Mouse (Mus musculus) hindbrain, embryonic 10.5 days (tissue): ENCODE measurements around the gene Hcrtr1. TPM values are rescaled to one million over a fixed set of nuclear protein-coding genes. Genes with fewer than 3 reads are reported as not detected.

Experiments used
- DNase-seq: peaks from one replicate; pipeline ENCODE4 v3.0.0-alpha.2; 2017; ENCODE audit warnings: low spot score
- H3K27ac ChIP-seq: fragments of 300-500 bp; sonication (generic); 2 replicates; pipeline ENCODE4 v1.5.1; 2016; ENCODE audit warnings: mild to moderate bottlenecking, moderate library complexity
- H3K27me3 ChIP-seq: fragments of 300-500 bp; sonication (generic); 2 replicates; pipeline ENCODE4 v1.6.1; 2016; ENCODE audit warnings: mild to moderate bottlenecking; ENCODE audit not compliant: poor library complexity, insufficient read depth, severe bottlenecking
- H3K36me3 ChIP-seq: fragments of 300-500 bp; sonication (generic); 2 replicates; pipeline ENCODE4 v1.6.1; 2016; ENCODE audit warnings: mild to moderate bottlenecking, moderate library complexity
- H3K4me1 ChIP-seq: fragments of 300-500 bp; sonication (generic); replicated peaks from 2 replicates; pipeline ENCODE4 v1.6.1; 2016; ENCODE audit warnings: mild to moderate bottlenecking
- H3K4me3 ChIP-seq: fragments of 300-500 bp; sonication (generic); 2 replicates; pipeline ENCODE4 v1.5.1; 2016; ENCODE audit warnings: mild to moderate bottlenecking, moderate library complexity
- H3K9me3 ChIP-seq: fragments of 300-500 bp; sonication (generic); 2 replicates; pipeline ENCODE4 v1.6.1; 2016; ENCODE audit warnings: mild to moderate bottlenecking, moderate library complexity
- WGBS: fragments of 180-500 bp; shearing (Covaris S2); methylation state at CpG from one replicate; pipeline ENCODE4 v1.1.7; 2016; 5-methylcytosine and 5-hydroxymethylcytosine counted together
- polyA plus RNA-seq: library from polyadenylated mRNA; unstranded; fragments of >200 nt; fragmentation: Nextera tagmentation; extraction: Ambion mirVana; gene quantifications from 2 replicates; pipeline ENCODE4 v1.2.1, GENCODE M21; 2016

Hcrtr1 gene
- polyA plus RNA-seq, result 0.81 and 0.85 TPM in 2 replicates

DNA sequence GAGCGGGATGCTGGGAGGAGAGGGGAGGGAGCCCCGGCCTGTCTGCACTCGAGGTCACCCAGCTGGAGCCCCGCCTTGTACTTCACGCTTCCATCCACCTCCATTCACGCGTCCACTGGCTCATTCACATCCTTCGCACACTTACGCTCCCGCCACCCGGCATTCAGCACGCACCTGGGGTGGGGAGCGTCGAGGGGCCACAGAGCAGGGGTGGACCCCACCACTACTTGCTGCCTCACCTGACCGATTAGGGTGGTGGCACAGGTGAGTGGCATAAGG lies at the start of gene Hcrtr1:
Gene Hcrtr1, minus strand, starts transcription at position 146 of the 279 bp plus-strand sequence.
- Histone ChIP-seq H3K9me3 (no peaks in the 10 kb centered on the region), H3K27me3 (peaks cover 87% of the 10 kb centered on the region), H3K4me1 (peaks cover 39% of the 10 kb centered on the region), H3K36me3 (no peaks in the 10 kb centered on the region), H3K4me3 (peak within 1 kb of the TSS; percentile 60), H3K27ac (peak within 1 kb of the TSS; percentile 59)
- WGBS, result 1% methylated on average over 13 of the region's 15 CpGs
- DNase-seq, result no peak

DNA sequence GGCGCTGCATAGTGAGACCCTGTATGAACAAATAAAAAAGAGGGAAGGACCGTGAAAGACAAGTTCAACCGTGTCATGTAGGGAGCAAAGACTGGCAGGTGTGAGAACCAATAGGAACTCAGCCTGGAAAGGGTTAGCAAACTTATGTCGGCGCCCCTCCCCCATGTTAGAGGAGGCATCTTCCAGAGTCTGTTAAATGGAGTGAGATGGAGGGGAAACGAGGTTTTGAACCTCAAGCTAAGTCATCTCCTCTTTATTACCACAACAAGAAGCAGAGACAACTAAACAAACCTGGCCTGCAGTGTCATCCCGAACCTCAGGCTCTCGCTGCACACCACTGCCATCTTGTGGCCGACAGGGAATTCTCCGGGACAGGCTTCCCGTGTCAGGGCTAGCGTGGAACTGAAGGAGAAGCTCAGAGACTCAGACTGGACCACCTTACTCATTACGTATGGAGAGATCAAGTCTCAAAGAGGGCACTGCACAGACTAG lies 49.7 kb upstream of the Hcrtr1 start:
- no peaks in the 10 kb centered on the region for H3K36me3 ChIP-seq
- H3K27ac ChIP-seq, result no peak overlapping the region
- no peaks in the 10 kb centered on the region for H3K9me3 ChIP-seq
- peak overlapping the region; percentile 30 for H3K4me3 ChIP-seq
- no peaks in the 10 kb centered on the region; the same call in 1 of the 2 replicates for H3K4me1 ChIP-seq
- peaks cover 4% of the 10 kb centered on the region; the same call in 1 of the 2 replicates for H3K27me3 ChIP-seq
- DNase-seq, result peak; percentile 83
- 2% methylated on average over 13 of the region's 13 CpGs for WGBS

DNA sequence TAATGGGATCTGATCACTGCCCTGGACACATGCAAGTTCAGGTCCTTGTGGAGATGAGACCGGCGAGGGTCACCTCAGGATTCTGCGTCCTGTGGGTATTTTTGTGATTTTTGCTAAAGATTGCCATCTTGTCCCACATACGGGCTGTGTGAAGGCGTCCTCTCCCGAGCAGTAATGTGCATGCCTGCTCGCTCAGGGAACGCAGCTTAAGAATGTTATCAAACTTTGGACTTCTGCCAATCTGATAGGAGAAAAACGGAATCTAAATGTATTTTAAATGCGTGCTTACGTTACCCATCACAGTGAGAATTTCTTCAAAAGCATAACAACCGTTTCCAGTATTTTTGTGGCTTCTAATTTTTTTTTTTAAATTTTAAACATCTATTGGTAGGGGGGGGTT lies 47.7 kb upstream of the Hcrtr1 start:
- Histone ChIP-seq H3K36me3 (no peaks in the 10 kb centered on the region), H3K27me3 (peaks cover 4% of the 10 kb centered on the region; the same call in 1 of the 2 replicates), H3K4me3 (no peak overlapping the region), H3K27ac (no peak overlapping the region), H3K9me3 (no peaks in the 10 kb centered on the region), H3K4me1 (no peaks in the 10 kb centered on the region; the same call in 1 of the 2 replicates)
- 91% methylated on average over 12 of the region's 12 CpGs for WGBS
- no peak for DNase-seq

DNA sequence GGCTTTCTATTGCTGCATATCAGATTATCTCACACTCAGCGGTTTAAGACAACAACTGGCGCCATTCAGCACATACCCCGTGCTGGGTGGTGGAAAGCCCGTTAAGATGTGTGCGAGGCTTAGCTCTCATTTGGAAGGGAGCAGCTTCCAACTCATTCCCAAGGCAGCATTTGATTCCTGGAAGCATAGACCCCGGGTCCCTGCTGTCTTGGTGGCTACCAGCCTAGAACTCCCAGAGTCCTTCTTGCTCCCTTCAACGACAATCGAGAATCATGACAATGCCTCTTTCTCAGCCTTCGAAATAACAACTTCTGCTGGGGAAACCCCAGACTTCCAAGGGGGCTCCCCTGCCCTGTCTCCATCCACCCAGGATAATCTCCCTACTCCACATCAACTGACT lies 47.3 kb upstream of the Hcrtr1 start:
- Histone ChIP-seq H3K4me1 (peaks cover under 1% of the 10 kb centered on the region; the same call in 1 of the 2 replicates), H3K4me3 (no peak overlapping the region), H3K9me3 (no peaks in the 10 kb centered on the region), H3K27ac (no peak overlapping the region), H3K27me3 (peaks cover 8% of the 10 kb centered on the region; the same call in 1 of the 2 replicates), H3K36me3 (no peaks in the 10 kb centered on the region)
- no peak for DNase-seq
- 84% methylated on average over 9 of the region's 9 CpGs for WGBS

DNA sequence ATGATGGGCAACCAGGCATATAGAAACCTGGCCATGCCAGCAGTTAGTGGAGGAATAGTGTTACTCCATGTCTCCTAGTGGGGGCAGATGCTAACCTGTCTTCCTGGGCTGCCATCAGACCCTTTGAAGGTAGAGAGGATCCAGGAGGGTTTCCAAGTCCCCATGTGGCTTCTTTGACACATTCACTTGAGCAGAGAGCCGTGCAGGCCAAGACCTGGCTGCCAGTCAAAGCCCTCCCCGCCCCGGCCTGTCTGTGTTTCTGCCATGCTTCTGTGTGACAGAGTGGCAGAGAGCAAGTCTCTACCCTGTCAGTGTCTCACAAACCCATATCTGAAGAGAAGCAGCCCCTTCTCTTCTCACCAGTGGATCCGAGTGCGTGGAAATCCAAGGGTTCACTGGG lies 44.7 kb upstream of the Hcrtr1 start:
- peaks cover 12% of the 10 kb centered on the region for H3K27me3 ChIP-seq
- H3K4me1 ChIP-seq, result peaks cover 5% of the 10 kb centered on the region; the same call in 1 of the 2 replicates
- DNase-seq, result no peak
- H3K36me3 ChIP-seq, result no peaks in the 10 kb centered on the region
- H3K4me3 ChIP-seq, result no peak overlapping the region
- 90% methylated on average over 5 of the region's 5 CpGs for whole genome bisulfite sequencing
- H3K27ac ChIP-seq, result no peak overlapping the region
- no peaks in the 10 kb centered on the region for H3K9me3 ChIP-seq

DNA sequence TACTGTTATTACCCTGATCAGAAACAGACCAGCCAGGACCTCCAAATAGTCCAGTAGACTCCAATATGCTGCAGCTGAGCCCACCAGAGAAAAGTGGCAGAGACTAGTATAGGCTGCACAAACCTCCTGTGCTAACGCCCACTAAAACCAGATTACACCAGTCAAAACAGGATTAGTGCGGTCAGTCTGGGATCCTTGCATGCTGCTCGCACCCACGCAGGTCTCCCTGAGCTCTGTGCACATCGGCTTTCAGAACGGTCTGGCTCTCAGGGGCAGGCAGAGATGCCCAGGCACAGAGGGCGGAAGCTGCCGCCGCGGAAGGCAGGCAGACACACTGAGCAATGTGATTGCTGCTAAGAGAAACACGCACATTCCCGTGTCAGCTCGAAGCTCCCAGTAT lies 43.9 kb upstream of the Hcrtr1 start:
- peaks cover 12% of the 10 kb centered on the region for H3K27me3 ChIP-seq
- 0 out of 2 replicates have a peak, but pooled peaks cover 5% of the 10 kb centered on the region for H3K4me1 ChIP-seq
- no peaks in the 10 kb centered on the region for H3K36me3 ChIP-seq
- H3K27ac ChIP-seq, result no peak overlapping the region
- H3K9me3 ChIP-seq, result no peaks in the 10 kb centered on the region
- H3K4me3 ChIP-seq, result no peak overlapping the region
- WGBS, result 86% methylated on average over 13 of the region's 13 CpGs
- no peak for DNase-seq

DNA sequence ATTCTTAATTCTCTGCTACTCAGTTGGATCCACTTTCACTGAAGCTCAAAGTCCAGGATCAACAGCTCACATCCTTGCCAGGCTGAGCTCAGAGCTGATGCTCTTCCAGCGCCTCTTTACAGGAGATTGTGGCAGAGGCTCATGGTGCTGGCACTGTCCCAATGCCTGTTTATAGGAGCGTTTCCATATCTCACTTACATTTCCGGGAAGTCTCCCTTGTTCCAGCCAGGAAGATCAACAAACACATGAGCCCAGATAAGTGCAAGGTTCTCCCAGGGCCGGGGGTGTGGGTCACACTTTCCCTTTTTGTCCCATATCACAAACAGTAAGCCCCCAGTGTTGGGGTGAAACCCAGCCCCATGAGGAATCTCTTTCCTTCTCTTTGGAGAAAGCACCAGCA lies 42.7 kb upstream of the Hcrtr1 start:
- WGBS, result 82% methylated on average over 4 of the region's 4 CpGs

DNA sequence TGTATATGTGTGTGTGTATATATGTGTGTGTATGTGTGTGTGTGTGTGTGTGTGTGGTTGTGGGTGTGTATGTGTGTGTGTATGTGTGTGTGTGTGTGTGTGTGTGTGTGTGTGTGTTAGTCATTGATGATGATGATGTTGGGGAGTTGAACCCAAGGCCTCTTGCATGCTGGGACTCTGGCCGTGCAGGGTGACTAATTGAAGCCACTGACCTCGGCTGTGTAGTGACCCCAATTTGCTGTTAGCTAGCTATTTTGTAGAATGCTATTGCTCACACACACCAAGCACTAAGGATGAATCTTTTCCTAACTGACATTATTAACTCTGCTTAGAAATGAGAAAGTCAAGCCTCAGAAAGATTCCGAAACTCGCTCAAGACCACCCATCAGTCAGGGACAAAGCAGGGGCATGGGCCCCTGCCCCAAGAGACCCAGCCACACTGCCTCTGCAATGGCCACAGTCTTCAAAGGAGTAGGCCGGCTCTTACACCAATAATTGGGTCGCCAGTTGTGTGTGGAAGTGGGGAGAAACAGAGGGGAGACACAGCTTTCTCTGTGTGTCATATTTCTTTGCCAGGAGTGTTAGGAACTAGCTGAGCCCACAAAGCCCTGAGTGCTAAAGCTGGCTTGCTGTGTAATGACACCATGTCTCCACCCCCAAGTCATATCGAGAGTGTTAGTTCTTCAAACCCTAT lies 41.9 kb upstream of the Hcrtr1 start:
- no peak for DNase-seq
- H3K27me3 ChIP-seq, result peaks cover 30% of the 10 kb centered on the region
- no peaks in the 10 kb centered on the region for H3K36me3 ChIP-seq
- WGBS, result 75% methylated on average over 7 of the region's 7 CpGs
- no peak overlapping the region for H3K4me3 ChIP-seq
- peaks cover 23% of the 10 kb centered on the region for H3K4me1 ChIP-seq
- H3K27ac ChIP-seq, result no peak overlapping the region
- no peaks in the 10 kb centered on the region for H3K9me3 ChIP-seq

More for the DNA sequence above, 42.7 kb upstream of the Hcrtr1 start:
- no peak for DNase-seq
- Histone ChIP-seq H3K36me3 (no peaks in the 10 kb centered on the region), H3K9me3 (no peaks in the 10 kb centered on the region), H3K4me1 (peaks cover 15% of the 10 kb centered on the region; the same call in 1 of the 2 replicates), H3K27me3 (peaks cover 22% of the 10 kb centered on the region), H3K4me3 (no peak overlapping the region), H3K27ac (no peak overlapping the region)

DNA sequence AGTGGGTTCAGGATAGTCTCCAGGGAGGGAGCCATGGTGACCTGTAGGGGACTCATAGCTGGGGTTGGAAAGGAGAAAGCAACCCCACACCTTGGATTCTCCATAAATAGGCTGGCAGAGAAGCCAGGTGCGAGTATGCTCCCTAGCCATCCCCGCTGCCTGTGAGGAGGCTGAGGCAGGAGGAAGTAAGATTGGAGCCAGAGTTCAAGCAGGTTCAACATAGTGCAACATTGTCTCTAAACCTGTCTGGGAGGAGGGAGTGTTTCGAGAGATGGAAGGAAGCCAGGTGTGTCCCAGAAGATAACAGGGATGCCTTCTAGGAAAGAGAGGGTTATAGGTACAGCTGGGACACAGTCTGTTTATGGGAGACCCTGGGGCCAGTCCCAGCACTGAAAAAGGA lies 40.7 kb upstream of the Hcrtr1 start:
- H3K4me1 ChIP-seq, result peaks cover 35% of the 10 kb centered on the region
- WGBS, result 85% methylated on average over 3 of the region's 3 CpGs
- H3K27ac ChIP-seq, result no peak overlapping the region
- H3K27me3 ChIP-seq, result peaks cover 38% of the 10 kb centered on the region
- H3K36me3 ChIP-seq, result no peaks in the 10 kb centered on the region
- no peak for DNase-seq
- no peak overlapping the region for H3K4me3 ChIP-seq
- no peaks in the 10 kb centered on the region for H3K9me3 ChIP-seq

DNA sequence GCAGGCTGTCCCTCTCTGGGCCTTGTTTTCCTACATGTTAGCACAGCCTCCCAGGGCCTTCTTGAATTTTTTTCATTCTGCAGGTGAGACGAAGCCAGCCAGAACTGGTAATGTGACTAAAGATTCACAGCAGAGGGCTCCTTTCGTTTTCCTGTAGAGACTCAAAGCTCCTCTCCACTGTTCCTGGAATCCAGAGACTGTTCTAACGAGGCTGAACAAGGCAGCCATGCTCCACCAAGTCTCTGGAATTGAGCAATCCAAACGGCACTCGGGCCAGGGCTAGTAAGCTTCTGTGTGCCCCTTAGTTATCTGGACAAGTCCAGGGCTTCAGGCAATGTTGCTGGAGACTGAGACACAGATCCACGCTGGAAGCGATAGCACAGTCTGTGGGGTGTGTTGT lies 38.4 kb upstream of the Hcrtr1 start:
- H3K9me3 ChIP-seq, result no peaks in the 10 kb centered on the region
- H3K4me3 ChIP-seq, result no peak overlapping the region
- H3K27me3 ChIP-seq, result peaks cover 61% of the 10 kb centered on the region
- peaks cover 55% of the 10 kb centered on the region for H3K4me1 ChIP-seq
- DNase-seq, result no peak
- H3K27ac ChIP-seq, result peak overlapping the region; percentile 13; the same call in 1 of the 2 replicates
- WGBS, result 65% methylated on average over 7 of the region's 7 CpGs
- no peaks in the 10 kb centered on the region for H3K36me3 ChIP-seq

DNA sequence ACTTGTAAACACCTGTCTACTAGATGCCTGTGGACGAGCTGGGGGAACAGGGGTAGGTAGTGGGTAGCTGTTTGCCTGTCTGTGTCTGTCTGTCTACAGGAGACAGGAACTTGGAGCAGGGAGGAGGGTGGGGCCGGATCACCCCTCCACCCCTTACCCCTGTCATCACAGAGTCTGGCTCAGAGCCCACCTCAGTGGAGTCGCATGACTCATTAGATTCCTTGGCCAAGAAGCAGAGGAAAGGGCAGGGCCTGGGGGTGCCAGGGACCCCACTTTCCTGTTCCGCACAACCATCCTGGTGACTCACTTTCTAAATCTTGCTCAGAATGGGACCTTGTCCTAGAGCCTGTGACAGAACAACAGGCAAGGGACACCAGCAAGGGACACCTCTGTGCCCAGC lies 37.9 kb upstream of the Hcrtr1 start:
- no peaks in the 10 kb centered on the region for H3K9me3 ChIP-seq
- H3K27me3 ChIP-seq, result peaks cover 65% of the 10 kb centered on the region
- H3K27ac ChIP-seq, result 0 out of 2 replicates have a peak overlapping the region, but pooled peaks have one; percentile 13
- WGBS, result 81% methylated on average over 4 of the region's 4 CpGs
- H3K4me1 ChIP-seq, result peaks cover 59% of the 10 kb centered on the region
- no peaks in the 10 kb centered on the region for H3K36me3 ChIP-seq
- DNase-seq, result no peak
- H3K4me3 ChIP-seq, result no peak overlapping the region

DNA sequence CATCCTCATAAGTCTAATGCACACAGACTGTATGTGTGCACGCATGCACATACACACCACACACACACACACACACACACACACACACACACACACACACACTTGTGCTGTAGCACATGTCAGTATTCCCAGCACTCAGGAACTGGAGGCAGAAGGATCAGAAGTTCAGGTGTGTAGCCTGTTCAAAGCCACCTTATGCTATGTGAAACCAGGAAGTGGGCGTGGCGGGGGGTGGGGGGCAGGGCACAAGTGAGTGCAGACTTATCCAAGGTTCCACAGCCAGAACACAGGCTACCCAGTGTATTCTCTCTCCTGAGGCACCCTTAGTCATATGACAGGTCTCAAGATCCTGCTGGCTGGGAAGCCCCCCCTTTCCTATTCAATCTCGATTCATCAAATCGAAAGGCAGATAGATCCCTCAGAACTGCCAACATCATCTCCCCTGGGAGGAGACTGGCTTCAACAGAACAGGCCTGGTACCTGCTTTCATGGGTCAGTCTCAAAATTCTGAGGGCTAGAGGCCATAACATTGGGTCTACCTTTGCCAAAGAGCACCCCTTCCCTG lies 37.1 kb upstream of the Hcrtr1 start:
- H3K4me3 ChIP-seq, result no peak overlapping the region
- H3K27ac ChIP-seq, result peak overlapping the region; percentile 19; the same call in 1 of the 2 replicates
- H3K9me3 ChIP-seq, result no peaks in the 10 kb centered on the region
- no peaks in the 10 kb centered on the region for H3K36me3 ChIP-seq
- H3K27me3 ChIP-seq, result peaks cover 68% of the 10 kb centered on the region
- peaks cover 65% of the 10 kb centered on the region for H3K4me1 ChIP-seq
- 78% methylated on average over 5 of the region's 5 CpGs for WGBS
- DNase-seq, result no peak

DNA sequence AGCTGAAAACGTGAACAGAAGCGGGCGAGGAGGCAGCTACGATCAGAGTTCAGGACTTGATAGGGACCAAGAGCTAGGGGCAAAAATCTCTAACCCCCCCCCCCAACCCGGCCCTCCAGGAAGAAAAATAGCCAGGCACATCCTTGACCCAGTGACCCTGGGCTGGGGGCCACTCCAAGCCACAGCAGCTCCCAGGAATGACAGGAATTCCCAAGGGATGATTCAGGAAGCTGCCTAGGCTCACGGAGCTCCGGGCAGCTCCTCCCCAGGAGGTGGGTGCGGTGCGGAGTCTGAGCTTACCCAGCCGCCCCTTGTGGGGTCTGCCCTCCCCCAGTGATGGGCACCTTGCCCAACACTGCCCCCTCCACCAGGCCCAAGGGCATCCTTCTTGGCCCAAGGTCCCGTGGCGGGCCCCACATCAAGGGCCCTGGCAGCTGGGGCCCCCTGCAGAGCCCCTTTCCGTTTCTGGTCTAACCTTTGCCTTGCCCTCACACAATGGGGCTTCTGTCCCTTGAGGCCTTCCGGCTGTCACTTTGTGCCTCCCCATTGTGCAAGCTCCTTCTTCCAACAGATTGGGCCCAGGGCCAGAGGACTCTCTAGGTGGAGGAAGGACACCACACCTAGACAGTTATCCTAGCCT lies 36.0 kb upstream of the Hcrtr1 start, which contains the start of gene Tinagl1:
Gene Tinagl1, minus strand, starts transcription at position 51 of the 640 bp plus-strand sequence.
- DNase-seq, result peak; percentile 37
- Histone ChIP-seq H3K4me1 (peaks cover 63% of the 10 kb centered on the region), H3K27ac (peak within 1 kb of the TSS; percentile 75), H3K4me3 (peak within 1 kb of the TSS; percentile 41), H3K9me3 (no peaks in the 10 kb centered on the region), H3K27me3 (peaks cover 68% of the 10 kb centered on the region), H3K36me3 (no peaks in the 10 kb centered on the region)
- WGBS, result 3% methylated on average over 14 of the region's 14 CpGs
